Mouse (Mus musculus): ENCODE measurements around the gene Bptf.
A peak's percentile ranks its signal among the peaks of the same experiment; 100 is the strongest.
"Not testable (repeated sequence)": the region's sequence is repeated elsewhere in the genome, so short reads cannot be mapped to it uniquely, and the experiment has no call there.

Bptf gene

GRCm38 (mm10) chr11:107131749-107132421, at the start of gene Bptf:
Bptf (minus strand) TSS chr11:107132127.
- peak; percentile 93 for ATAC-seq (ENCODE audit: low TSS enrichment)

GRCm38 (mm10) chr11:107161215-107161614, 29.3 kb upstream of the Bptf start:
- no peak for ATAC-seq (ENCODE audit: low TSS enrichment)

- ATAC-seq (ENCODE audit: low TSS enrichment): no peak
These were observed 27.1 kb upstream of the Bptf start for GRCm38 (mm10) chr11:107159034-107159433.

GRCm38 (mm10) chr11:107156977-107157642, 25.2 kb upstream of the Bptf start:
- ATAC-seq (ENCODE audit: low TSS enrichment): no peak

- no peak for ATAC-seq (ENCODE audit: low TSS enrichment)
These were observed 23.4 kb upstream of the Bptf start for GRCm38 (mm10) chr11:107155292-107155691.

GRCm38 (mm10) chr11:107154431-107154830, 22.5 kb upstream of the Bptf start:
- ATAC-seq (ENCODE audit: low TSS enrichment): no peak

- no peak for ATAC-seq (ENCODE audit: low TSS enrichment)
These were observed 21.7 kb upstream of the Bptf start for GRCm38 (mm10) chr11:107153645-107154044.

GRCm38 (mm10) chr11:107151809-107152208, 19.9 kb upstream of the Bptf start:
- no peak for ATAC-seq (ENCODE audit: low TSS enrichment)

GRCm38 (mm10) chr11:107143956-107144355, 12.0 kb upstream of the Bptf start:
- not testable (repeated sequence) for ATAC-seq (ENCODE audit: low TSS enrichment)

GRCm38 (mm10) chr11:107142382-107142781, 10.5 kb upstream of the Bptf start:
- ATAC-seq (ENCODE audit: low TSS enrichment): no peak

- no peak for ATAC-seq (ENCODE audit: low TSS enrichment)
These were observed 8.8 kb upstream of the Bptf start for GRCm38 (mm10) chr11:107140756-107141155.

GRCm38 (mm10) chr11:107138633-107139032, 6.7 kb upstream of the Bptf start:
- no peak for ATAC-seq (ENCODE audit: low TSS enrichment)

GRCm38 (mm10) chr11:107137593-107137992, 5.7 kb upstream of the Bptf start:
- ATAC-seq (ENCODE audit: low TSS enrichment): no peak

- ATAC-seq (ENCODE audit: low TSS enrichment): not testable (repeated sequence)
These were observed 4.5 kb upstream of the Bptf start for GRCm38 (mm10) chr11:107136458-107136857.

- ATAC-seq (ENCODE audit: low TSS enrichment): no peak
These were observed 3.8 kb upstream of the Bptf start for GRCm38 (mm10) chr11:107135741-107136140.

GRCm38 (mm10) chr11:107132426-107132825, 499 bp upstream of the Bptf start:
- ATAC-seq (ENCODE audit: low TSS enrichment): no peak

- ATAC-seq (ENCODE audit: low TSS enrichment): peak; percentile 66
These were observed 813 bp downstream of the Bptf start for GRCm38 (mm10) chr11:107130879-107131748.

GRCm38 (mm10) chr11:107130221-107130788, 1.6 kb downstream of the Bptf start:
- ATAC-seq (ENCODE audit: low TSS enrichment): no peak

GRCm38 (mm10) chr11:107129641-107130040, 2.3 kb downstream of the Bptf start:
- no peak for ATAC-seq (ENCODE audit: low TSS enrichment)

GRCm38 (mm10) chr11:107126716-107127115, 5.2 kb downstream of the Bptf start:
- ATAC-seq (ENCODE audit: low TSS enrichment): not testable (repeated sequence)

- ATAC-seq (ENCODE audit: low TSS enrichment): no peak
These were observed 6.9 kb downstream of the Bptf start for GRCm38 (mm10) chr11:107125011-107125410.

GRCm38 (mm10) chr11:107124327-107124731, 7.6 kb downstream of the Bptf start:
- ATAC-seq (ENCODE audit: low TSS enrichment): peak; percentile 85; the same call in 1 of the 2 replicates

Measured in frontal cortex, adult (tissue).